In the genomic region with DNA sequence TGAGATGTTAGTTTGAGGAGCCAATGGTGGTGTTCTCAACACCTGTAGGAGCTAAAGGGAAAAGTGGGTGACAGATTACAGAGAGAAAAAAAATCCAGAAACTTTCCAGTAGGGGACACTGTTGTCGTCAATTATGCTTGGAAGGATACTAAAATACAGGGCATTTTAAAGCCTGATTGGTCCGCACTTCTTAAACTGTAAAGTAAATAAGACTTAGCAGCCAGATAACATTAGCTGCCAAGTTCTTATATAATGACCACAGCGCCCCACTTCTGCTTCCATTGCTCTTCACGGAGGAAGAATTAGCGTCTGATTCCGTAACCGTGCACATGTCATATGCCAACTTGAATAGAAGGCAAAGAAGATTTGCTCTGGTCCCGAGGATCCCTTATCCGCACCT, we compare ENCODE assay signal across 8 mouse cellular contexts. TPM values are rescaled to one million over a fixed set of nuclear protein-coding genes. Genes with fewer than 3 reads are reported as not detected.
DNase-seq lines count a peak whose midpoint lies in the region; ATAC-seq and TF ChIP-seq lines count a peak whose summit lies in the region.

No protein-coding gene starts in this region.

- H3K36me3 ChIP-seq in embryonic facial prominence, embryonic 10.5 days (replicated peaks) = no peaks in the 10 kb centered on the region
- H3K36me3 ChIP-seq in hindbrain, embryonic 12.5 days = no peaks in the 10 kb centered on the region
- H3K36me3 ChIP-seq in liver, embryonic 13.5 days = no peaks in the 10 kb centered on the region
- no peaks in the 10 kb centered on the region for H3K36me3 ChIP-seq in myocyte (ENCODE audit: control insufficient read depth, insufficient read depth)
- no peaks in the 10 kb centered on the region for H3K36me3 ChIP-seq in thymus, adult 2 months (ENCODE audit: control insufficient read depth, insufficient read depth, low read length)

- peak overlapping the region; percentile 56 for H3K4me3 ChIP-seq in embryonic facial prominence, embryonic 10.5 days
- H3K4me3 ChIP-seq in hindbrain, embryonic 12.5 days = no peak overlapping the region
- H3K4me3 ChIP-seq in liver, embryonic 13.5 days (replicated peaks) = peak overlapping the region; percentile 57
- H3K4me3 ChIP-seq in myocyte = no peak overlapping the region
- H3K4me3 ChIP-seq in thymus, adult 2 months (ENCODE audit: control insufficient read depth, insufficient read depth, low read length) = no peak overlapping the region

- no peak overlapping the region for H3ac ChIP-seq in myocyte (ENCODE audit: control insufficient read depth, insufficient read length)

- peak overlapping the region; percentile 56 for H3K4me2 ChIP-seq in hindbrain, embryonic 12.5 days (replicated peaks)
- H3K4me2 ChIP-seq in liver, embryonic 13.5 days = peak overlapping the region; percentile 83
- peak overlapping the region; percentile 38 for H3K4me2 ChIP-seq in myocyte (ENCODE audit: low read depth)

- peaks cover 43% of the 10 kb centered on the region for H3K4me1 ChIP-seq in embryonic facial prominence, embryonic 10.5 days
- peaks cover 24% of the 10 kb centered on the region for H3K4me1 ChIP-seq in hindbrain, embryonic 12.5 days
- H3K4me1 ChIP-seq in liver, embryonic 13.5 days (replicated peaks) = peaks cover 26% of the 10 kb centered on the region
- H3K4me1 ChIP-seq in thymus, adult 2 months (replicated peaks; ENCODE audit: control insufficient read depth, insufficient read depth, low read length) = peaks cover 13% of the 10 kb centered on the region

- no peak overlapping the region; the same call in 1 of the 2 replicates for H3K9ac ChIP-seq in hindbrain, embryonic 12.5 days
- H3K9ac ChIP-seq in liver, embryonic 13.5 days = 0 out of 2 replicates have a peak overlapping the region, but pooled peaks have one; percentile 56

- peaks cover 70% of the 10 kb centered on the region for H3K27me3 ChIP-seq in embryonic facial prominence, embryonic 10.5 days (replicated peaks; ENCODE audit: low read depth, poor library complexity, severe bottlenecking)
- peaks cover 55% of the 10 kb centered on the region for H3K27me3 ChIP-seq in hindbrain, embryonic 12.5 days
- peaks cover 26% of the 10 kb centered on the region for H3K27me3 ChIP-seq in liver, embryonic 13.5 days
- H3K27me3 ChIP-seq in myocyte (ENCODE audit: control insufficient read depth, insufficient read depth, insufficient read length) = peaks cover 13% of the 10 kb centered on the region
- no peaks in the 10 kb centered on the region; the same call in 1 of the 2 replicates for H3K27me3 ChIP-seq in thymus, adult 2 months (ENCODE audit: control insufficient read depth, insufficient read depth, low read length)

- no peak for TF ChIP-seq POLR2A in myocyte (IDR thresholded peaks at IDR 0.05; ENCODE audit: insufficient read length, low read depth)
- TF ChIP-seq POLR2A in thymus, adult 2 months (IDR thresholded peaks at IDR 0.05; ENCODE audit: control insufficient read depth, extremely low read depth, insufficient read depth, low read length, poor library complexity) = no peak

- H3K79me2 ChIP-seq in myocyte (ENCODE audit: control insufficient read depth, insufficient read depth) = no peaks in the 10 kb centered on the region

- 25% methylated on average over 9 of the region's 9 CpGs for WGBS in embryonic facial prominence, embryonic 10.5 days
- 37% methylated on average over 9 of the region's 9 CpGs for WGBS in hindbrain, embryonic 12.5 days
- WGBS in liver, embryonic 13.5 days (ENCODE audit: insufficient replicate concordance) = 14% methylated on average over 9 of the region's 9 CpGs
- WGBS in thymus, adult 2 months = 7% methylated on average over 9 of the region's 9 CpGs

- H3K9me3 ChIP-seq in embryonic facial prominence, embryonic 10.5 days = no peaks in the 10 kb centered on the region
- H3K9me3 ChIP-seq in hindbrain, embryonic 12.5 days (replicated peaks) = no peaks in the 10 kb centered on the region
- no peaks in the 10 kb centered on the region for H3K9me3 ChIP-seq in liver, embryonic 13.5 days (replicated peaks)

- no peak overlapping the region for H3K27ac ChIP-seq in embryonic facial prominence, embryonic 10.5 days (replicated peaks)
- no peak overlapping the region for H3K27ac ChIP-seq in hindbrain, embryonic 12.5 days
- no peak overlapping the region for H3K27ac ChIP-seq in liver, embryonic 13.5 days
- H3K27ac ChIP-seq in thymus, adult 2 months (ENCODE audit: control insufficient read depth, insufficient read depth, low read length) = no peak overlapping the region

- DNase-seq in R1 (ENCODE audit: low read depth, low spot score) = peak; percentile 32
- DNase-seq in embryonic facial prominence, embryonic 10.5 days (ENCODE audit: low spot score) = no peak
- DNase-seq in liver, embryonic 13.5 days = no peak
- DNase-seq in cerebellum, postnatal 4 days (ENCODE audit: low spot score in 2 of 2) = no peak
- DNase-seq in urinary bladder, postnatal 4 days (ENCODE audit: low spot score in 2 of 2) = no peak
- no peak for DNase-seq in thymus, adult 2 months

- ATAC-seq in hindbrain, embryonic 12.5 days (ENCODE audit: low FRiP score) = no peak
- no peak for ATAC-seq in liver, embryonic 13.5 days (ENCODE audit: low read depth)

- TF ChIP-seq CTCF in thymus, adult 2 months (IDR thresholded peaks at IDR 0.05; ENCODE audit: borderline replicate concordance, control insufficient read depth, extremely low read depth, insufficient read depth, low read length, poor library complexity) = no peak

TF ChIP-seq in myocyte, 11 proteins besides CTCF, POLR2A, EP300 and RAD21:
- TF ChIP-seq MYOD1 (IDR thresholded peaks at IDR 0.05; ENCODE audit: control insufficient read depth in 1 of 3, insufficient read length in 2 of 3, low read depth in 2 of 3) = no peak
- no peak for TF ChIP-seq TCF12 (IDR thresholded peaks at IDR 0.05; ENCODE audit: insufficient read depth, poor library complexity, severe bottlenecking)
- no peak for TF ChIP-seq REST (IDR thresholded peaks at IDR 0.05; ENCODE audit: insufficient read depth, insufficient read length)
- no peak for TF ChIP-seq CEBPB (IDR thresholded peaks at IDR 0.05; ENCODE audit: insufficient read depth, poor library complexity, severe bottlenecking)
- TF ChIP-seq USF1 (IDR thresholded peaks at IDR 0.05; ENCODE audit: low read depth) = no peak
- TF ChIP-seq POLR2AphosphoS2 (IDR thresholded peaks at IDR 0.05; ENCODE audit: insufficient read length, low read depth) = no peak
- TF ChIP-seq MAX (IDR thresholded peaks at IDR 0.05; ENCODE audit: low read depth) = no peak
- no peak for TF ChIP-seq SRF (IDR thresholded peaks at IDR 0.05; ENCODE audit: control insufficient read depth, insufficient read length, low read depth)
- no peak for TF ChIP-seq MYOG (IDR thresholded peaks at IDR 0.05; ENCODE audit: control insufficient read depth in 1 of 3, insufficient read depth in 1 of 3, insufficient read length in 2 of 3, low read depth in 2 of 3)
- TF ChIP-seq TCF3 (IDR thresholded peaks at IDR 0.05; ENCODE audit: insufficient read length, low read depth) = no peak
- TF ChIP-seq E2F4 (IDR thresholded peaks at IDR 0.05; ENCODE audit: insufficient read depth) = no peak

RNA-seq across cellular contexts. Expression of a gene that starts 0.7 kb away (rescaled TPM):
- polyA plus RNA-seq in embryonic facial prominence, embryonic 10.5 days (2016; fragmentation: Nextera tagmentation; extraction: Ambion mirVana) = 1.1 and 1.4 TPM in 2 replicates
- polyA plus RNA-seq in hindbrain, embryonic 12.5 days (2016; fragmentation: Nextera tagmentation; extraction: Ambion mirVana) = 0.78 and 0.80 TPM in 2 replicates
- polyA plus RNA-seq in liver, embryonic 13.5 days (2015; fragmentation: Nextera tagmentation; extraction: Ambion mirVana) = 1.2 and 1.6 TPM in 2 replicates
- polyA plus RNA-seq in myocyte (2012; fragmentation: generic; extraction: Trizol) = 0.02 TPM
- 2.9 and 3.4 TPM in 2 replicates for polyA plus RNA-seq in thymus, adult 2 months (2012; rRNA removed)

Comparison
In these comparisons a context has a peak if more than half of its experiments do, and no peak if none do; other contexts are left out.
1. H3K4me3 ChIP-seq: peak in embryonic facial prominence, embryonic 10.5 days (single experiment) and liver, embryonic 13.5 days (single experiment); none in hindbrain, embryonic 12.5 days (single experiment), myocyte (single experiment) and thymus, adult 2 months (single experiment).
2. Peak in every context shown above with its lines, with median percentiles within 50 percentile points of each other: H3K4me2 ChIP-seq.